Mouse (Mus musculus) C2C12 (cell line): ENCODE results near the gene Ern1. TPM values are rescaled to one million over a fixed set of nuclear protein-coding genes. Genes with fewer than 3 reads are reported as not detected.
"Not testable (repeated sequence)": the region's sequence is repeated elsewhere in the genome, so short reads cannot be mapped to it uniquely, and the experiment has no call there.

ENCODE experiments used
- H3K27me3 ChIP-seq: one replicate; pipeline ENCODE4 v1.6.1; 2011; ENCODE audit not compliant: control insufficient read depth, insufficient read depth, insufficient read length
- H3K36me3 ChIP-seq: one replicate; pipeline ENCODE4 v1.6.1; 2011; ENCODE audit not compliant: control insufficient read depth, insufficient read depth
- H3K4me3 ChIP-seq: one replicate; pipeline ENCODE4 v1.5.1; 2011; ENCODE audit warnings: mild to moderate bottlenecking, control low read depth; ENCODE audit not compliant: poor library complexity, insufficient read depth, severe bottlenecking
- H3K79me2 ChIP-seq: one replicate; pipeline ENCODE4 v1.6.1; 2011; ENCODE audit not compliant: control insufficient read depth, insufficient read depth
- H3K79me3 ChIP-seq: one replicate; pipeline ENCODE4 v1.6.1; 2011; ENCODE audit warnings: low read depth, control low read depth
- H3ac ChIP-seq: one replicate; pipeline ENCODE3; 2011; ENCODE audit warnings: low read depth; ENCODE audit not compliant: control insufficient read depth, insufficient read length
- CEBPB ChIP-seq: IDR thresholded peaks from one replicate; pipeline ENCODE4 v1.6.1; 2011; ENCODE audit warnings: low read depth, mild to moderate bottlenecking, control low read depth, moderate library complexity
- CTCF ChIP-seq: IDR thresholded peaks from one replicate; pipeline ENCODE4 v1.5.1; 2011; ENCODE audit not compliant: control insufficient read depth, insufficient read depth, insufficient read length
- FOSL1 ChIP-seq: IDR thresholded peaks from one replicate; pipeline ENCODE4 v1.8.0; 2011; ENCODE audit warnings: mild to moderate bottlenecking, low read length; ENCODE audit not compliant: poor library complexity, insufficient read depth, severe bottlenecking
- MAX ChIP-seq: IDR thresholded peaks from one replicate; pipeline ENCODE4 v1.6.1; 2011; ENCODE audit warnings: mild to moderate bottlenecking, control low read depth
- MYOD1 ChIP-seq: IDR thresholded peaks from one replicate; pipeline ENCODE4 v1.6.1; 2011; ENCODE audit warnings: low read depth; ENCODE audit not compliant: control insufficient read depth, insufficient read length
- MYOG ChIP-seq: IDR thresholded peaks from one replicate; pipeline ENCODE4 v1.6.1; 2011; ENCODE audit not compliant: control insufficient read depth, insufficient read length; ENCODE audit errors: extremely low read depth
- USF1 ChIP-seq: IDR thresholded peaks from one replicate; pipeline ENCODE4 v1.6.1; 2011; ENCODE audit warnings: low read depth, mild to moderate bottlenecking, control low read depth, moderate library complexity
- polyA plus RNA-seq: library from polyadenylated mRNA; unstranded; fragments of >200 nt; fragmentation: generic; extraction: Trizol; gene quantifications from one replicate; pipeline ENCODE4 v1.2.1, GENCODE M21; 2012; ENCODE audit warnings: missing spikeins

Gene Ern1
- polyA plus RNA-seq, 1 experiment = 6.0 TPM

- H3K36me3 ChIP-seq = no peaks in the 10 kb centered on the region
- H3K4me3 ChIP-seq = no peak overlapping the region
- H3K79me3 ChIP-seq = no peaks in the 10 kb centered on the region
- TF ChIP-seq MYOD1 (no peak), FOSL1 (no peak), MAX (no peak), USF1 (no peak)
- no peaks in the 10 kb centered on the region for H3K27me3 ChIP-seq
- no peak overlapping the region for H3ac ChIP-seq
- H3K79me2 ChIP-seq = no peaks in the 10 kb centered on the region
Observed at GRCm38 (mm10) chr11:106492984-106493669, 5.5 kb upstream of the Ern1 start.

GRCm38 (mm10) chr11:106491393-106491792 lies 3.7 kb upstream of the Ern1 start:
- TF ChIP-seq FOSL1 = no peak
- peak; percentile 27 for TF ChIP-seq CTCF
- Histone ChIP-seq H3K27me3 (no peaks in the 10 kb centered on the region), H3K36me3 (no peaks in the 10 kb centered on the region), H3K79me2 (peaks cover 10% of the 10 kb centered on the region), H3K4me3 (no peak overlapping the region), H3K79me3 (peaks cover 6% of the 10 kb centered on the region), H3ac (no peak overlapping the region)

- not testable (repeated sequence) for H3ac ChIP-seq, H3K4me3 ChIP-seq, H3K27me3 ChIP-seq, H3K36me3 ChIP-seq
- Histone ChIP-seq H3K79me2 (peaks cover 18% of the 10 kb centered on the region), H3K79me3 (peaks cover 14% of the 10 kb centered on the region)
Observed at GRCm38 (mm10) chr11:106490600-106490999, 2.9 kb upstream of the Ern1 start.

- peaks cover 19% of the 10 kb centered on the region for H3K79me3 ChIP-seq
- H3K4me3 ChIP-seq = no peak overlapping the region
- H3ac ChIP-seq = no peak overlapping the region
- H3K27me3 ChIP-seq = no peaks in the 10 kb centered on the region
- TF ChIP-seq CTCF = no peak
- no peak for TF ChIP-seq FOSL1
- TF ChIP-seq MAX = peak; percentile 16
- TF ChIP-seq CEBPB = no peak
- TF ChIP-seq MYOG = no peak
- no peak for TF ChIP-seq USF1
- TF ChIP-seq MYOD1 = no peak
- H3K79me2 ChIP-seq = peaks cover 23% of the 10 kb centered on the region
- H3K36me3 ChIP-seq = no peaks in the 10 kb centered on the region
Observed at GRCm38 (mm10) chr11:106490057-106490456, 2.4 kb upstream of the Ern1 start.

GRCm38 (mm10) chr11:106489036-106489693 lies 1.5 kb upstream of the Ern1 start:
- Histone ChIP-seq H3K27me3 (no peaks in the 10 kb centered on the region), H3K4me3 (no peak overlapping the region), H3K79me2 (peaks cover 32% of the 10 kb centered on the region), H3K79me3 (peaks cover 25% of the 10 kb centered on the region), H3ac (no peak overlapping the region), H3K36me3 (no peaks in the 10 kb centered on the region)
- no peak for TF ChIP-seq FOSL1
- TF ChIP-seq MYOG = no peak
- TF ChIP-seq MAX = peak; percentile 53
- no peak for TF ChIP-seq USF1

- TF ChIP-seq MYOD1 (no peak), CEBPB (no peak), CTCF (no peak), USF1 (no peak), MAX (no peak), MYOG (no peak), FOSL1 (no peak)
- no peaks in the 10 kb centered on the region for H3K36me3 ChIP-seq
- H3K79me3 ChIP-seq = peaks cover 31% of the 10 kb centered on the region
- H3K27me3 ChIP-seq = no peaks in the 10 kb centered on the region
- H3ac ChIP-seq = peak overlapping the region; percentile 50
- H3K79me2 ChIP-seq = peaks cover 42% of the 10 kb centered on the region
- H3K4me3 ChIP-seq = peak overlapping the region; percentile 68
Observed at GRCm38 (mm10) chr11:106488126-106488561, 492 bp upstream of the Ern1 start.
